Mouse (Mus musculus): ENCODE results near the gene Tmc4. TPM values are rescaled to one million over a fixed set of nuclear protein-coding genes. Genes with fewer than 3 reads are reported as not detected.
A peak's percentile ranks its signal among the peaks of the same experiment; 100 is the strongest.

Tmc4 gene
- polyA plus RNA-seq, 1 experiment = 223 TPM

DNA sequence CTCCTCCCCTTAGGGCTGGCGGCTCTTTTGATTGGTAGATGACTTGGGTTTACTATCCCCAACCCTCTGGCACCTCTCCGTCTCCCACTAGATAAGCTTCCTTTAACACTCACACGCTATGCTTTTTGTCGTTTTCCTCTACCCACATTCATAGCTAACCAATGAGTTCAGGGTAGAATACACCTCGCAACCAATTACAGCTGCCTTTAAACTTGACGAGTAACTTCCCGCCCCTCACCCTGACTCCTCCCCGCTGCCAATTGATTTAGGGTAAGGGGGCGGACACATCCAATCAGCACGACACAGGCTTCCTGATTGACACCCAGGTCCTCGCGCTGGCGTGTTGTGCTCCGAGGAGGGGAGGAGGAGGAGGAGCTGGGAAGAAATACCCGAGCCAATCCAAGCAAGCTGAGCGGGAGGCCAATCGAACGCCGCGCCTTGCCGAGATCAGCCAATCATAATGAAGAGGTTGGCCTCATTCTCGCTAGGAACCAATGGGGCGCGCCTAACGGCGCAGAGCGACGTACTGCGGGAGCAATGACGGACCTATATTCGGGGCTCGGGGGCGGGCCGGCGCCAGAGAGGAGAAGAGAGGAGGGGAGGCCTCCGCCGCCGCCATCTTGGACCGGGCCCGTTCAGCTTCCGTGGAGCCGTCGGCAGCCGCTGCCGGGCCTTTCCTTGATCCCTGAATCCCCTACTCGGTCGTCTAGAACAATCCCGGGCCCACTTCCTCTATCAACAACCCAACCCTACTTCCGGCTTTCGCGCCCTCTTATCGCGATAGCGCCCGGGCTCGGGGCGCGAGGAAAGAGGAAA lies 32.5 kb downstream of the Tmc4 start, which contains the start of gene Cnot3:
Cnot3 (plus strand) TSS at position 597 of the 816 bp plus-strand sequence.
- peak; percentile 98 for DNase-seq (ENCODE audit: low read depth, low spot score)
- under 1% methylated on average over 56 of the region's 58 CpGs for WGBS

- DNase-seq (ENCODE audit: low read depth, low spot score) = no peak
- WGBS = 1% methylated on average over 11 of the region's 11 CpGs
Observed at GRCm38 (mm10) chr7:3644348-3644671, 33.0 kb downstream of the Tmc4 start.

GRCm38 (mm10) chr7:3643843-3644242 lies 33.5 kb downstream of the Tmc4 start:
- DNase-seq (ENCODE audit: low read depth, low spot score) = no peak
- WGBS = 14% methylated on average over 9 of the region's 9 CpGs

GRCm38 (mm10) chr7:3643412-3643811 lies 33.9 kb downstream of the Tmc4 start:
- WGBS = 55% methylated on average over 5 of the region's 5 CpGs
- no peak for DNase-seq (ENCODE audit: low read depth, low spot score)

DNA sequence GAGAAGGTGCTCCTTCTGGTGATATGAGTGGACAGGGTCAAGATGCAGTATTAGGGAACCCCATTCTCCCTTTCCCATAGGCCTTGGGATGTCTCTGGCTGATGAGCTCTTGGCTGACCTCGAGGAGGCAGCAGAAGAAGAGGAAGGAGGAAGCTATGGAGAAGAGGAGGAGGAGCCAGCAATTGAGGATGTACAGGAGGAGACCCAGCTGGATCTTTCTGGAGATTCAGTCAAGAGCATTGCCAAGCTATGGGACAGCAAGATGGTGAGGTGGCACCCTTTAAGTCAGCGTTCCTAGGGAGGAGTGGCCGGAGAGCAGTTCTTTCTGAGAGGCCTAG lies 46.9 kb downstream of the Tmc4 start:
- 40% methylated on average over 3 of the region's 3 CpGs for WGBS
- DNase-seq (ENCODE audit: low read depth, low spot score) = no peak

GRCm38 (mm10) chr7:3629543-3630477 lies 47.5 kb downstream of the Tmc4 start, which contains the start of the genes Tfpt and Prpf31:
Tfpt (minus strand) TSS chr7:3629929.
Prpf31 (plus strand) TSS chr7:3629985.
- peak; percentile 94 for DNase-seq (ENCODE audit: low read depth, low spot score)
- WGBS = under 1% methylated on average over 47 of the region's 47 CpGs

DNA sequence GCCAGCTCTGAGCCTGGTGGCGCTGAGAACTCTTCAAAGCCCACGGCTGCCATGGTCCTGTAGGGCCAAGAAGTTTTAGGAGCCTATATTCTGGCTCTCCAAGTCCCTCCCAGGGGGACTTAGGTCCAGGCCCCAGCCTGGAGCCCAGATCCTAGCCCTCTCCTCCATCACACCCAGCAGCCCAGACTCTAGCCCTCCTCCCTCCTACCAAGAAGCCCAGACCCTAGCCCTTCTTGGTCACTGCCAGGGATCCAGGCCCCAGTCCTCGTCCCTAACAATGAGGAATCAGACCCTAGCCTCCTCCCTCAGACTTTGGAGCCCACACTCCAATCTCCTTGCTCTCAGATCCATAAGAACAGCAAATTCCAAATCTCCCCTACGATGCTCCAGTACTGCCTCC lies 48.3 kb downstream of the Tmc4 start:
- WGBS = 29% methylated on average over 4 of the region's 4 CpGs

DNA sequence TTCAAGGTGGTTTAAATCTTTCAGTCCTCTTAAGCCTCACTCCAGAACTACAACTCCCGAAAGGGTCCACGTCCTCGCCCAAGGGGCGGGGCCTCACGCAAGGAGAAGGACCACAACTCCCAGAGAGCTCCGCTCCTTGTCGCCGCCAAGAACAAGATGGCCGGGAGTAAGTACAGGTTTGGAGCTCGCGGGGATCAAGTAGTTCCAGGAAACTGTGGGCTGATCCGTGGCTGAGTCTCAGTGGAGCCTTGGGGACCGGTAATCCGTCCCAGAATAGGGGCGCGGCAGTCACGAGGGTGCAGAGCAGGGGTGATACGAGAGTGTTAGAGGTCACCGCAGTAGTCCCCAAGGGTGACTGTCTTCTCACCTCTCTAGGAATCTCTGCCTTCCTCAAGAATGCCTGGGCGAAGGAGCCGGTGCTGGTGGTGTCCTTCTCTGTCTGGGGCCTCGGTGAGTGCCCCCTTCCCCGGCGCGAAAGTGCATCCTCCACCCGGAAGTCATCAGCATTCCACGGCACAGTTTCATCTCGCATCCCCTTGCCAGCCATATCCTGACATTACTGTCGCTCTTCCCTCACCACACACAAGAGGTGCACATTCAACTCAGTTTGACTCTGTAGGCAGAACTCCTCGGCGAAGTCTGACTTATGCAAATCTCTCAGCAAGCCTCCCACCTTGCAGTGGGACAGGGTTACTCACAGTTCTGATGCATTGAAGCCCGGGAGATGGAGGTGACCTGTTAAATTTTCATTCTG lies 59.9 kb downstream of the Tmc4 start, which contains the start of gene Ndufa3:
Ndufa3 (plus strand) TSS at position 132 of the 754 bp plus-strand sequence.
- WGBS = 1% methylated on average over 32 of the region's 32 CpGs
- peak; percentile 85 for DNase-seq (ENCODE audit: low read depth, low spot score)

More for the DNA sequence above, 48.3 kb downstream of the Tmc4 start:
- DNase-seq (ENCODE audit: low read depth, low spot score) = no peak

GRCm38 (mm10) chr7:3616389-3617241 lies 60.7 kb downstream of the Tmc4 start:
- no peak for DNase-seq (ENCODE audit: low read depth, low spot score)

GRCm38 (mm10) chr7:3616057-3616388 lies 61.3 kb downstream of the Tmc4 start, which contains the start of gene Oscar:
Oscar (minus strand) TSS chr7:3616157.
- no peak for DNase-seq (ENCODE audit: low read depth, low spot score)
- WGBS = 84% methylated on average over 4 of the region's 4 CpGs

More at GRCm38 (mm10) chr7:3616389-3617241, 60.7 kb downstream of the Tmc4 start:
- WGBS = 37% methylated on average over 6 of the region's 6 CpGs

Other genes starting within 250 kb of the Tmc4 start
- gene Tarm1, start 174.9 kb downstream of the Tmc4 start, polyA plus RNA-seq (2012; rRNA removed) = 0.14 and 0.22 TPM in 2 replicates
- gene Oscar, start 61.4 kb downstream of the Tmc4 start, polyA plus RNA-seq (2012; rRNA removed) = 0.05 and 0.24 TPM in 2 replicates
- 386 and 407 TPM in 2 replicates for gene Ndufa3, start 60.2 kb downstream of the Tmc4 start, polyA plus RNA-seq (2012; rRNA removed)
- gene Tfpt, start 47.6 kb downstream of the Tmc4 start, polyA plus RNA-seq (2012; rRNA removed) = 7.8 and 9.0 TPM in 2 replicates
- 27.6 and 28.5 TPM in 2 replicates for gene Prpf31, start 47.6 kb downstream of the Tmc4 start, polyA plus RNA-seq (2012; rRNA removed)
- gene Cnot3, start 32.3 kb downstream of the Tmc4 start, polyA plus RNA-seq (2012; rRNA removed) = 63.0 and 68.0 TPM in 2 replicates
- 6.5 and 7.4 TPM in 2 replicates for gene Leng1, start 11.7 kb downstream of the Tmc4 start, polyA plus RNA-seq (2012; rRNA removed)
- gene Tsen34, start 15.3 kb upstream of the Tmc4 start, polyA plus RNA-seq (2012; rRNA removed) = 71.6 and 77.5 TPM in 2 replicates
- gene Mboat7, start 16.0 kb upstream of the Tmc4 start, polyA plus RNA-seq (2012; rRNA removed) = 41.4 and 49.5 TPM in 2 replicates
- gene Rps9, start 26.4 kb upstream of the Tmc4 start, polyA plus RNA-seq (2012; rRNA removed) = 1,977 and 2,102 TPM in 2 replicates
- 6.8 and 12.0 TPM in 2 replicates for gene Pirb, start 42.8 kb upstream of the Tmc4 start, polyA plus RNA-seq (2012; rRNA removed)
- 0.14 and 0.26 TPM in 2 replicates for gene Gm15448, start 148.1 kb upstream of the Tmc4 start, polyA plus RNA-seq (2012; rRNA removed)
- gene Pira2, start 167.5 kb upstream of the Tmc4 start, polyA plus RNA-seq (2012; rRNA removed) = 0.48 and 0.51 TPM in 2 replicates
- gene Gm14548, start 220.6 kb upstream of the Tmc4 start, polyA plus RNA-seq (2012; rRNA removed) = 0.20 and 0.44 TPM in 2 replicates
- gene Lilra6, start 237.9 kb upstream of the Tmc4 start, polyA plus RNA-seq (2012; rRNA removed) = 0.32 and 0.49 TPM in 2 replicates